Mouse (Mus musculus) G1E (cell line): ENCODE measurements around the gene Megf8.

Source experiments
- CTCF ChIP-seq: IDR thresholded peaks from 2 replicates; pipeline ENCODE4 v1.5.1; 2012; ENCODE audit warnings: low read depth, low read length, inconsistent platforms, mixed read lengths
- GATA1 ChIP-seq: IDR thresholded peaks from 2 replicates; pipeline ENCODE4 v1.6.1; 2012; ENCODE audit warnings: borderline replicate concordance, low read length, inconsistent platforms, mixed read lengths
- POLR2AphosphoS5 ChIP-seq: IDR thresholded peaks from 2 replicates; pipeline ENCODE4 v1.6.1; 2012; ENCODE audit warnings: low read depth, low read length, inconsistent platforms; ENCODE audit not compliant: insufficient replicate concordance
- TAL1 ChIP-seq: conservative IDR thresholded peaks from 2 replicates; pipeline ENCODE4 v1.6.1; 2012; ENCODE audit warnings: low read depth, low read length, inconsistent platforms, mixed read lengths

GRCm38 (mm10) chr7:25394754-25395153 is 77.8 kb downstream of the Megf8 start:
- TF ChIP-seq CTCF (no peak), POLR2AphosphoS5 (no peak), GATA1 (no peak), TAL1 (no peak)
